Mouse (Mus musculus) liver, postnatal 0 days (tissue): ENCODE results near the gene Gm20388.

Experiments used
- CTCF ChIP-seq: sonication (generic); IDR thresholded peaks from 2 replicates; pipeline ENCODE4 v1.5.1; 2016; ENCODE audit warnings: antibody characterized with exemption, low read depth
- EP300 ChIP-seq: IDR thresholded peaks from 2 replicates; pipeline ENCODE4 v1.6.1; 2016; ENCODE audit warnings: antibody characterized with exemption, low read depth, mild to moderate bottlenecking

- TF ChIP-seq CTCF (no peak), EP300 (no peak)
Measured at GRCm38 (mm10) chr8:122579196-122579595, 2668.6 kb downstream of the Gm20388 start.
